Mouse (Mus musculus) megakaryocyte, embryonic 14.5 days (primary cell): ENCODE data around the gene Hnrnph2. TPM values are rescaled to one million over a fixed set of nuclear protein-coding genes. Genes with fewer than 3 reads are reported as not detected.

Experiments
- H3K27me3 ChIP-seq: replicated peaks from 2 replicates; pipeline ENCODE3; 2012; ENCODE audit warnings: inconsistent platforms
- H3K36me3 ChIP-seq: replicated peaks from 2 replicates; pipeline ENCODE3; 2012; ENCODE audit warnings: low read length, inconsistent platforms, mixed read lengths
- H3K4me1 ChIP-seq: 2 replicates; pipeline ENCODE4 v1.6.1; 2012; ENCODE audit warnings: inconsistent platforms
- H3K4me3 ChIP-seq: replicated peaks from 2 replicates; pipeline ENCODE3; 2012; ENCODE audit warnings: moderate library complexity, mild to moderate bottlenecking, inconsistent platforms
- H3K9me3 ChIP-seq: 2 replicates; pipeline ENCODE4 v1.6.1; 2012; ENCODE audit warnings: inconsistent platforms
- FLI1 ChIP-seq: IDR thresholded peaks from 2 replicates; pipeline ENCODE4 v1.6.1; 2012; ENCODE audit warnings: low read length, inconsistent platforms, mixed read lengths
- GATA1 ChIP-seq: IDR thresholded peaks from 3 replicates; pipeline ENCODE4 v1.6.1; 2012; ENCODE audit warnings: mixed read lengths, low read length, inconsistent platforms, borderline replicate concordance
- polyA plus RNA-seq: library from polyadenylated mRNA; stranded (reverse); fragments of >175 nt; gene quantifications from 2 replicates; pipeline ENCODE4 v1.2.3, GENCODE M21; 2012; ENCODE audit warnings: low replicate concordance; ENCODE audit not compliant: insufficient read depth

Hnrnph2 gene
- polyA plus RNA-seq: 1.9 and 11.7 TPM in 2 replicates

GRCm38 (mm10) chrX:134600659-134601379 lies at the start of gene Hnrnph2, which contains the start of gene Gla:
TSS of gene Hnrnph2 (plus strand) at chrX:134601179.
TSS of gene Gla (minus strand) at chrX:134601125.
- Histone ChIP-seq H3K4me1 (peaks cover 15% of the 10 kb centered on the region; the same call in 1 of the 2 replicates), H3K36me3 (peaks cover 16% of the 10 kb centered on the region), H3K27me3 (no peaks in the 10 kb centered on the region), H3K9me3 (no peaks in the 10 kb centered on the region), H3K4me3 (peak within 1 kb of the TSS; percentile 93)
- TF ChIP-seq FLI1 (no peak), GATA1 (no peak)

- Histone ChIP-seq H3K9me3 (no peaks in the 10 kb centered on the region), H3K27me3 (no peaks in the 10 kb centered on the region), H3K4me1 (peaks cover 12% of the 10 kb centered on the region), H3K4me3 (no peak overlapping the region), H3K36me3 (peaks cover 96% of the 10 kb centered on the region)
- no peak for TF ChIP-seq GATA1
- TF ChIP-seq FLI1: no peak
These were observed 47.7 kb upstream of the Hnrnph2 start for GRCm38 (mm10) chrX:134553326-134553725.

- peaks cover 19% of the 10 kb centered on the region for H3K4me1 ChIP-seq
- peaks cover 96% of the 10 kb centered on the region for H3K36me3 ChIP-seq
- no peaks in the 10 kb centered on the region for H3K27me3 ChIP-seq
- H3K9me3 ChIP-seq: no peaks in the 10 kb centered on the region
- no peak overlapping the region for H3K4me3 ChIP-seq
- TF ChIP-seq GATA1 (no peak), FLI1 (no peak)
These were observed 46.6 kb upstream of the Hnrnph2 start for GRCm38 (mm10) chrX:134554425-134554824.

GRCm38 (mm10) chrX:134564326-134564725 lies 36.7 kb upstream of the Hnrnph2 start:
- peaks cover 79% of the 10 kb centered on the region for H3K36me3 ChIP-seq
- TF ChIP-seq FLI1 (no peak), GATA1 (peak; percentile 84; the same call in 1 of the 3 replicates)

GRCm38 (mm10) chrX:134566536-134567222 lies 34.3 kb upstream of the Hnrnph2 start:
- Histone ChIP-seq H3K4me3 (no peak overlapping the region), H3K9me3 (no peaks in the 10 kb centered on the region), H3K4me1 (peaks cover 75% of the 10 kb centered on the region), H3K27me3 (no peaks in the 10 kb centered on the region), H3K36me3 (peaks cover 77% of the 10 kb centered on the region)
- no peak for TF ChIP-seq GATA1
- TF ChIP-seq FLI1: no peak

More at GRCm38 (mm10) chrX:134564326-134564725, 36.7 kb upstream of the Hnrnph2 start:
- peak overlapping the region; percentile 46 for H3K4me3 ChIP-seq
- no peaks in the 10 kb centered on the region for H3K9me3 ChIP-seq
- H3K27me3 ChIP-seq: no peaks in the 10 kb centered on the region
- H3K4me1 ChIP-seq: peaks cover 85% of the 10 kb centered on the region

- H3K4me1 ChIP-seq: peaks cover 47% of the 10 kb centered on the region
- H3K27me3 ChIP-seq: no peaks in the 10 kb centered on the region
- H3K36me3 ChIP-seq: peaks cover 76% of the 10 kb centered on the region
- TF ChIP-seq GATA1 (no peak), FLI1 (no peak)
- H3K9me3 ChIP-seq: no peaks in the 10 kb centered on the region
- H3K4me3 ChIP-seq: peak overlapping the region; percentile 83
These were observed 23.1 kb upstream of the Hnrnph2 start for GRCm38 (mm10) chrX:134577896-134578295.

- Histone ChIP-seq H3K4me3 (peak overlapping the region; percentile 96), H3K9me3 (peaks cover 2% of the 10 kb centered on the region; the same call in 1 of the 2 replicates), H3K36me3 (peaks cover 50% of the 10 kb centered on the region), H3K4me1 (peaks cover 42% of the 10 kb centered on the region), H3K27me3 (no peaks in the 10 kb centered on the region)
- TF ChIP-seq FLI1: no peak
- no peak for TF ChIP-seq GATA1
These were observed 20.3 kb upstream of the Hnrnph2 start for GRCm38 (mm10) chrX:134580528-134581305.

GRCm38 (mm10) chrX:134582270-134582669 lies 18.7 kb upstream of the Hnrnph2 start:
- Histone ChIP-seq H3K4me3 (peak overlapping the region; percentile 96), H3K27me3 (no peaks in the 10 kb centered on the region), H3K36me3 (peaks cover 40% of the 10 kb centered on the region), H3K9me3 (peaks cover 3% of the 10 kb centered on the region; the same call in 1 of the 2 replicates), H3K4me1 (peaks cover 38% of the 10 kb centered on the region)
- TF ChIP-seq GATA1: no peak
- no peak for TF ChIP-seq FLI1

- TF ChIP-seq FLI1 (no peak), GATA1 (no peak)
- Histone ChIP-seq H3K9me3 (peaks cover 3% of the 10 kb centered on the region; the same call in 1 of the 2 replicates), H3K4me3 (peak within 1 kb of the TSS; percentile 96), H3K4me1 (peaks cover 30% of the 10 kb centered on the region), H3K27me3 (no peaks in the 10 kb centered on the region), H3K36me3 (peaks cover 40% of the 10 kb centered on the region)
These were observed 17.9 kb upstream of the Hnrnph2 start, which contains the start of gene Btk for GRCm38 (mm10) chrX:134582888-134583669. TSS of gene Btk (minus strand) at chrX:134583570.
